Mouse (Mus musculus) megakaryocyte, adult 5-6 weeks (primary cell): ENCODE measurements around the gene Rad54l2. TPM values are rescaled to one million over a fixed set of nuclear protein-coding genes. Genes with fewer than 3 reads are reported as not detected.
A peak's percentile ranks its signal among the peaks of the same experiment; 100 is the strongest.

Experiments
- ATAC-seq: 2 replicates; pipeline ENCODE4 v1.8.0; 2016; ENCODE audit warnings: mild to moderate bottlenecking, inconsistent platforms; ENCODE audit not compliant: poor library complexity, severe bottlenecking
- total RNA-seq, 2 experiments: library from RNA; stranded (forward) in 1 of 2; stranded (reverse) in 1 of 2; fragments of 153-499, 151-499 nt in 1 of 2; fragments of 221-1000, 200-1000 nt in 1 of 2; gene quantifications; 2 replicates each; pipeline versions ENCODE4 v1.2.3 to v1.2.4; 2015 to 2017

Rad54l2 gene
- total RNA-seq, 2 experiments from 2014 or later = 5.5 to 6.3 TPM

- no peak for ATAC-seq
These were observed 110.8 kb downstream of the Rad54l2 start for GRCm38 (mm10) chr9:106678242-106678641.

GRCm38 (mm10) chr9:106677702-106678101 is 111.3 kb downstream of the Rad54l2 start:
- no peak for ATAC-seq

- ATAC-seq = no peak
These were observed 112.4 kb downstream of the Rad54l2 start for GRCm38 (mm10) chr9:106676571-106676970.

- no peak for ATAC-seq
These were observed 113.0 kb downstream of the Rad54l2 start for GRCm38 (mm10) chr9:106675965-106676364.

- ATAC-seq = peak; percentile 96
These were observed 113.5 kb downstream of the Rad54l2 start for GRCm38 (mm10) chr9:106675480-106675879.

- no peak for ATAC-seq
These were observed 115.1 kb downstream of the Rad54l2 start for GRCm38 (mm10) chr9:106673860-106674259.

- ATAC-seq = no peak
These were observed 124.1 kb downstream of the Rad54l2 start for GRCm38 (mm10) chr9:106664856-106665255.

GRCm38 (mm10) chr9:106664433-106664832 is 124.6 kb downstream of the Rad54l2 start:
- no peak for ATAC-seq

GRCm38 (mm10) chr9:106663200-106663599 is 125.8 kb downstream of the Rad54l2 start:
- ATAC-seq = no peak

GRCm38 (mm10) chr9:106659935-106660334 is 129.1 kb downstream of the Rad54l2 start:
- no peak for ATAC-seq

GRCm38 (mm10) chr9:106659441-106659840 is 129.6 kb downstream of the Rad54l2 start:
- ATAC-seq = no peak

GRCm38 (mm10) chr9:106657592-106657991 is 131.4 kb downstream of the Rad54l2 start:
- no peak for ATAC-seq

- no peak for ATAC-seq
These were observed 132.2 kb downstream of the Rad54l2 start for GRCm38 (mm10) chr9:106656820-106657219.

- ATAC-seq = 0 out of 2 replicates have a peak, but pooled peaks have one; percentile 21
These were observed 132.9 kb downstream of the Rad54l2 start, which contains the start of gene Grm2 for GRCm38 (mm10) chr9:106655884-106656720. Gene Grm2 (minus strand): TSS chr9:106656082.

GRCm38 (mm10) chr9:106652720-106653119 is 136.3 kb downstream of the Rad54l2 start:
- no peak for ATAC-seq

- ATAC-seq = no peak
These were observed 141.8 kb downstream of the Rad54l2 start for GRCm38 (mm10) chr9:106647226-106647625.

GRCm38 (mm10) chr9:106645684-106646271 is 143.2 kb downstream of the Rad54l2 start:
- ATAC-seq = no peak

GRCm38 (mm10) chr9:106643787-106644186 is 145.2 kb downstream of the Rad54l2 start:
- ATAC-seq = no peak

GRCm38 (mm10) chr9:106643128-106643527 is 145.9 kb downstream of the Rad54l2 start:
- ATAC-seq = peak; percentile 88

- ATAC-seq = no peak
These were observed 147.6 kb downstream of the Rad54l2 start for GRCm38 (mm10) chr9:106641346-106641745.

GRCm38 (mm10) chr9:106638154-106638553 is 150.8 kb downstream of the Rad54l2 start:
- ATAC-seq = no peak
